Mouse (Mus musculus) forebrain, embryonic 11.5 days (tissue): ENCODE measurements around the gene Pp2d1. TPM values are rescaled to one million over a fixed set of nuclear protein-coding genes. Genes with fewer than 3 reads are reported as not detected.
"Not testable (repeated sequence)": the region's sequence is repeated elsewhere in the genome, so short reads cannot be mapped to it uniquely, and the experiment has no call there.

Source experiments
- ATAC-seq: fragments of 200-750 bp; cut with Nextera tagmentation; replicated peaks from 2 replicates; pipeline ENCODE4 v1.8.0; 2017; ENCODE audit warnings: moderate TSS enrichment; ENCODE audit not compliant: low FRiP score
- DNase-seq: peaks from one replicate; pipeline ENCODE4 v3.0.0-alpha.2; 2017; ENCODE audit warnings: low spot score
- H3K27ac ChIP-seq: fragments of 300-500 bp; sonication (generic); 2 replicates; pipeline ENCODE4 v1.5.1; 2014; ENCODE audit warnings: low read depth, low read length
- H3K27me3 ChIP-seq: fragments of 300-500 bp; sonication (generic); 2 replicates; pipeline ENCODE4 v1.6.1; 2014; ENCODE audit warnings: mild to moderate bottlenecking, low read length, mixed read lengths; ENCODE audit not compliant: control insufficient read depth, insufficient read depth
- H3K36me3 ChIP-seq: fragments of 300-500 bp; sonication (generic); 2 replicates; pipeline ENCODE4 v1.6.1; 2014; ENCODE audit warnings: mild to moderate bottlenecking, low read length, moderate library complexity, mixed read lengths; ENCODE audit not compliant: control insufficient read depth, insufficient read depth
- H3K4me1 ChIP-seq: fragments of 300-500 bp; sonication (generic); replicated peaks from 2 replicates; pipeline ENCODE4 v1.6.1; 2014; ENCODE audit warnings: low read length, mixed read lengths; ENCODE audit not compliant: control insufficient read depth, insufficient read depth
- H3K4me2 ChIP-seq: fragments of 300-500 bp; sonication (generic); 2 replicates; pipeline ENCODE4 v1.6.1; 2014; ENCODE audit warnings: low read depth, mild to moderate bottlenecking, low read length, moderate library complexity, mixed read lengths; ENCODE audit not compliant: severe bottlenecking
- H3K4me3 ChIP-seq: fragments of 300-500 bp; sonication (generic); 2 replicates; pipeline ENCODE4 v1.5.1; 2014; ENCODE audit warnings: low read depth, low read length
- H3K9ac ChIP-seq: fragments of 300-500 bp; sonication (generic); 2 replicates; pipeline ENCODE4 v1.6.1; 2014; ENCODE audit warnings: low read length
- H3K9me3 ChIP-seq: fragments of 300-500 bp; sonication (generic); 2 replicates; pipeline ENCODE4 v1.6.1; 2016; ENCODE audit warnings: low read length, mixed read lengths; ENCODE audit not compliant: control insufficient read depth
- WGBS: fragments of 180-500 bp; shearing (Covaris S2); extraction: QIAGEN DNeasy Blood & Tissue Kit; methylation state at CpG from one replicate; pipeline ENCODE4 v1.1.7; 2014; 5-methylcytosine and 5-hydroxymethylcytosine counted together
- polyA plus RNA-seq: library from polyadenylated mRNA; unstranded; fragments of >200 nt; fragmentation: Nextera tagmentation; extraction: Ambion mirVana; gene quantifications from 2 replicates; pipeline ENCODE4 v1.2.1, GENCODE M21; 2014

The Pp2d1 gene
- polyA plus RNA-seq, 1 experiment from 2014 or later: 0.47 TPM

GRCm38 (mm10) chr17:53578776-53579175 lies 39.5 kb upstream of the Pp2d1 start:
- 55% methylated on average over 9 of the region's 9 CpGs for WGBS
- Histone ChIP-seq H3K27ac (no peak overlapping the region), H3K36me3 (no peaks in the 10 kb centered on the region), H3K4me1 (no peaks in the 10 kb centered on the region; the same call in 1 of the 2 replicates), H3K4me2 (no peak overlapping the region), H3K4me3 (no peak overlapping the region), H3K9me3 (no peaks in the 10 kb centered on the region), H3K9ac (no peak overlapping the region), H3K27me3 (no peaks in the 10 kb centered on the region)
- DNase-seq: no peak
- no peak for ATAC-seq

- no peaks in the 10 kb centered on the region for H3K27me3 ChIP-seq
- H3K4me3 ChIP-seq: no peak overlapping the region
- H3K4me1 ChIP-seq: no peaks in the 10 kb centered on the region; the same call in 1 of the 2 replicates
- WGBS: 84% methylated on average over 6 of the region's 6 CpGs
- ATAC-seq (no peak), DNase-seq (no peak)
- no peaks in the 10 kb centered on the region for H3K9me3 ChIP-seq
- no peak overlapping the region for H3K4me2 ChIP-seq
- H3K36me3 ChIP-seq: no peaks in the 10 kb centered on the region
- H3K9ac ChIP-seq: no peak overlapping the region
- H3K27ac ChIP-seq: no peak overlapping the region
These were observed 39.0 kb upstream of the Pp2d1 start for GRCm38 (mm10) chr17:53578249-53578648.

GRCm38 (mm10) chr17:53577754-53578153 lies 38.5 kb upstream of the Pp2d1 start:
- no peak overlapping the region for H3K27ac ChIP-seq
- H3K36me3 ChIP-seq: no peaks in the 10 kb centered on the region
- no peaks in the 10 kb centered on the region for H3K9me3 ChIP-seq
- H3K9ac ChIP-seq: no peak overlapping the region
- DNase-seq (no peak), ATAC-seq (no peak)
- no peak overlapping the region for H3K4me3 ChIP-seq
- H3K4me2 ChIP-seq: no peak overlapping the region
- no peaks in the 10 kb centered on the region; the same call in 1 of the 2 replicates for H3K4me1 ChIP-seq
- no peaks in the 10 kb centered on the region for H3K27me3 ChIP-seq
- WGBS: 81% methylated on average over 5 of the region's 5 CpGs

- no peak for ATAC-seq
These were observed 37.9 kb upstream of the Pp2d1 start for GRCm38 (mm10) chr17:53577151-53577550.

GRCm38 (mm10) chr17:53573019-53573556 lies 33.8 kb upstream of the Pp2d1 start:
- no peak overlapping the region for H3K9ac ChIP-seq
- ATAC-seq (no peak), DNase-seq (no peak)
- no peaks in the 10 kb centered on the region for H3K36me3 ChIP-seq
- no peak overlapping the region for H3K4me2 ChIP-seq
- H3K4me1 ChIP-seq: peaks cover 3% of the 10 kb centered on the region
- WGBS: 73% methylated on average over 4 of the region's 4 CpGs
- H3K4me3 ChIP-seq: no peak overlapping the region
- no peak overlapping the region for H3K27ac ChIP-seq
- no peaks in the 10 kb centered on the region for H3K27me3 ChIP-seq
- no peaks in the 10 kb centered on the region for H3K9me3 ChIP-seq

More at GRCm38 (mm10) chr17:53577151-53577550, 37.9 kb upstream of the Pp2d1 start:
- Histone ChIP-seq H3K4me2 (no peak overlapping the region), H3K27ac (no peak overlapping the region), H3K9me3 (no peaks in the 10 kb centered on the region), H3K9ac (no peak overlapping the region), H3K36me3 (no peaks in the 10 kb centered on the region), H3K4me1 (no peaks in the 10 kb centered on the region; the same call in 1 of the 2 replicates), H3K27me3 (no peaks in the 10 kb centered on the region), H3K4me3 (no peak overlapping the region)
- no peak for DNase-seq
- WGBS: 96% methylated on average over 2 of the region's 2 CpGs

GRCm38 (mm10) chr17:53570932-53571331 lies 31.7 kb upstream of the Pp2d1 start:
- not testable (repeated sequence) for H3K9ac ChIP-seq, H3K36me3 ChIP-seq, H3K27ac ChIP-seq, H3K27me3 ChIP-seq, H3K9me3 ChIP-seq, H3K4me3 ChIP-seq, H3K4me2 ChIP-seq, ATAC-seq, H3K4me1 ChIP-seq, DNase-seq
- WGBS: 89% methylated on average over 5 of the region's 5 CpGs

GRCm38 (mm10) chr17:53570361-53570875 lies 31.2 kb upstream of the Pp2d1 start:
- WGBS: 32% methylated on average over 10 of the region's 10 CpGs
- Histone ChIP-seq H3K9me3 (no peaks in the 10 kb centered on the region), H3K9ac (no peak overlapping the region), H3K27me3 (no peaks in the 10 kb centered on the region), H3K4me3 (no peak overlapping the region), H3K4me1 (peaks cover 3% of the 10 kb centered on the region), H3K27ac (no peak overlapping the region), H3K36me3 (no peaks in the 10 kb centered on the region), H3K4me2 (no peak overlapping the region)
- DNase-seq (no peak), ATAC-seq (no peak)

GRCm38 (mm10) chr17:53569829-53570228 lies 30.6 kb upstream of the Pp2d1 start:
- H3K27ac ChIP-seq: no peak overlapping the region
- peaks cover 3% of the 10 kb centered on the region for H3K4me1 ChIP-seq
- H3K27me3 ChIP-seq: no peaks in the 10 kb centered on the region
- DNase-seq: peak; percentile 64
- no peaks in the 10 kb centered on the region for H3K9me3 ChIP-seq
- no peak overlapping the region for H3K4me3 ChIP-seq
- 53% methylated on average over 6 of the region's 6 CpGs for WGBS
- H3K36me3 ChIP-seq: no peaks in the 10 kb centered on the region
- no peak for ATAC-seq
- no peak overlapping the region for H3K9ac ChIP-seq
- H3K4me2 ChIP-seq: no peak overlapping the region
